Mouse (Mus musculus) stomach, postnatal 0 days (tissue): Measurements from ENCODE around the gene Bsn. TPM values are rescaled to one million over a fixed set of nuclear protein-coding genes. Genes with fewer than 3 reads are reported as not detected.

Source experiments
- ATAC-seq: fragments of 200-750 bp; cut with Nextera tagmentation; 2 replicates; pipeline ENCODE4 v1.8.0; 2017; ENCODE audit not compliant: low FRiP score, low TSS enrichment
- DNase-seq: peaks from one replicate; pipeline ENCODE4 v3.0.0-alpha.2; 2016; ENCODE audit warnings: low spot score
- H3K27ac ChIP-seq: fragments of 300-500 bp; sonication (generic); replicated peaks from 2 replicates; pipeline ENCODE4 v1.5.1; 2014; ENCODE audit warnings: mild to moderate bottlenecking, control low read depth
- H3K27me3 ChIP-seq: fragments of 300-500 bp; sonication (generic); 2 replicates; pipeline ENCODE4 v1.6.1; 2014; ENCODE audit warnings: low read length; ENCODE audit not compliant: control insufficient read depth, insufficient read depth
- H3K36me3 ChIP-seq: fragments of 300-500 bp; sonication (generic); 2 replicates; pipeline ENCODE4 v1.6.1; 2014; ENCODE audit warnings: low read length, mixed read lengths; ENCODE audit not compliant: control insufficient read depth, insufficient read depth
- H3K4me1 ChIP-seq: fragments of 300-500 bp; sonication (generic); replicated peaks from 2 replicates; pipeline ENCODE4 v1.6.1; 2014; ENCODE audit warnings: antibody characterized with exemption; ENCODE audit not compliant: control insufficient read depth, insufficient read depth
- H3K4me2 ChIP-seq: fragments of 300-500 bp; sonication (generic); replicated peaks from 2 replicates; pipeline ENCODE4 v1.6.1; 2014; ENCODE audit warnings: low read depth, mild to moderate bottlenecking, control low read depth, moderate library complexity
- H3K4me3 ChIP-seq: fragments of 300-500 bp; sonication (generic); 2 replicates; pipeline ENCODE4 v1.5.1; 2014; ENCODE audit warnings: low read depth, low read length, control low read depth
- H3K9ac ChIP-seq: fragments of 300-500 bp; sonication (generic); 2 replicates; pipeline ENCODE4 v1.6.1; 2014; ENCODE audit warnings: mild to moderate bottlenecking, low read length, control low read depth, mixed read lengths
- H3K9me3 ChIP-seq: fragments of 300-500 bp; sonication (generic); 2 replicates; pipeline ENCODE4 v1.6.1; 2016; ENCODE audit warnings: low read length; ENCODE audit not compliant: control insufficient read depth
- CTCF ChIP-seq: IDR thresholded peaks from 2 replicates; pipeline ENCODE4 v1.5.1; 2016; ENCODE audit warnings: antibody characterized with exemption, low read depth, mild to moderate bottlenecking, moderate library complexity
- EP300 ChIP-seq: optimal IDR thresholded peaks from 2 replicates; pipeline ENCODE3; 2016; ENCODE audit warnings: antibody characterized with exemption
- WGBS: fragments of 180-500 bp; shearing (Covaris S2); extraction: QIAGEN DNeasy Blood & Tissue Kit; methylation state at CpG from one replicate; pipeline ENCODE4 v1.1.7; 2014; 5-methylcytosine and 5-hydroxymethylcytosine counted together
- polyA plus RNA-seq: library from polyadenylated mRNA; unstranded; fragments of >200 nt; fragmentation: Nextera tagmentation; extraction: Ambion mirVana; gene quantifications from 2 replicates; pipeline ENCODE4 v1.2.1, GENCODE M21; 2015

Gene Bsn
- polyA plus RNA-seq, 1 experiment from 2014 or later = 1.6 TPM

DNA sequence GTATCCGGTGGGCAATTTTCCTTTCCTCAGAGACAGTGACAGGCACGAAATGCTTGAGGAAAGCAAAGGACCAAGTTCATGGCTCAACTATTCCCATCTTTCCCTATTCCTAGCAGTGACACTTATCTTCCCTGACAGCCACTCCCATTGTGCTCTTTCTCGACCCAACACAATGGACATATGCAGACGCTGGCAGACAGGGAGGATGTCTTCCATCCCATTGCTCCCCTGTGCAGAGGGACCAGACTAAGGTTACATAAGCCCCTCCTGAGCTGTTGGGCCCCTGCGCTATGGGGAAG lies 747 bp downstream of the Bsn start:
- TF ChIP-seq CTCF (no peak), EP300 (no peak)
- Histone ChIP-seq H3K27ac (no peak overlapping the region), H3K9me3 (no peaks in the 10 kb centered on the region), H3K9ac (no peak overlapping the region), H3K4me1 (no peaks in the 10 kb centered on the region), H3K4me2 (peak overlapping the region; percentile 95), H3K27me3 (0 out of 2 replicates have a peak, but pooled peaks cover 2% of the 10 kb centered on the region), H3K36me3 (no peaks in the 10 kb centered on the region), H3K4me3 (peak overlapping the region; percentile 52)
- ATAC-seq (no peak), DNase-seq (no peak)
- WGBS = 38% methylated on average over 5 of the region's 5 CpGs

DNA sequence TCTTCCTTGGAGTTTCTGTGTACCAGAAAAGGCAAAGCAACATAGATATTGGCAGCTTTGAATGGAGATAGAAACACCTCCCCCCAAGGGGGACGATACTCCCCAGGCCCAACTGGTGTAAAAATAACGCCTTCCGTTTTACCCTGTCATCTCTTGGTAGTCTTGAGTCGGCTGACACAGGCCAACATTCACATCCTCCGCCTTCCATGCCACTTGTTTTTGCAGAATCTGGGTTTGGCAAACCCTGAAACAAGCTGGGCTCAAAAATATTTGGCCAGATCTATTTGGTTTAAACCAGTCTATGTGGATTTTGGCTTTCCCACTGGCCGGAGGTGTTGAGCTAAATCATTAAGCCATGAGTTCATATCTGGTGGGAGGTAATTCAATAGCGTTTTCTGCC lies 1.2 kb downstream of the Bsn start:
- no peak for ATAC-seq
- WGBS = 82% methylated on average over 7 of the region's 7 CpGs
- no peak overlapping the region for H3K4me2 ChIP-seq

DNA sequence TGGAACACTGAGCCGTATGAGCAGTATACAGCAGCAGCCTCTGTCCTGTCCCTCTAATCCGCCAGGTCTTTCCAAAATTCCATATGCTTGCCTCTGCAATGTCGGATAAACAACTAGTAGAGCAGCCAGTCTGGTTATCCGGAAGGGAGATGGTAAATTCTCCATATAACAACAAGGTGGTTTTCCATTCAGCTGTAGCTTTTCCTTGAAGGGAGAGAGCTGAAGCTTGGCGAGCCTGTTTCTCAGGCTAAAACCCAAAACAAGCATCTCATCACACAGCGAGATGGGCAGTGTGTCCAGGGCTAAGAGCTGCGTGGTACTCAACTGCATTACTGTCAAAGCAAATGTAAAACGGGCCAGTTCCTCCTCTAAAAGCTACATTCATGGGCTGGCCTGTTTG lies 1.7 kb downstream of the Bsn start:
- no peaks in the 10 kb centered on the region for H3K36me3 ChIP-seq
- no peaks in the 10 kb centered on the region for H3K9me3 ChIP-seq
- no peak overlapping the region for H3K9ac ChIP-seq
- 0 out of 2 replicates have a peak, but pooled peaks cover 2% of the 10 kb centered on the region for H3K27me3 ChIP-seq
- no peak overlapping the region for H3K27ac ChIP-seq
- no peak overlapping the region for H3K4me3 ChIP-seq
- TF ChIP-seq EP300 (no peak), CTCF (no peak)
- no peaks in the 10 kb centered on the region for H3K4me1 ChIP-seq
- WGBS = 75% methylated on average over 8 of the region's 8 CpGs
- no peak for DNase-seq
- no peak overlapping the region for H3K4me2 ChIP-seq
- no peak for ATAC-seq

More for the DNA sequence above, 1.2 kb downstream of the Bsn start:
- H3K27ac ChIP-seq = no peak overlapping the region
- DNase-seq = no peak
- no peaks in the 10 kb centered on the region for H3K36me3 ChIP-seq
- H3K27me3 ChIP-seq = 0 out of 2 replicates have a peak, but pooled peaks cover 2% of the 10 kb centered on the region
- no peaks in the 10 kb centered on the region for H3K9me3 ChIP-seq
- no peaks in the 10 kb centered on the region for H3K4me1 ChIP-seq
- H3K4me3 ChIP-seq = no peak overlapping the region
- H3K9ac ChIP-seq = no peak overlapping the region
- no peak for TF ChIP-seq EP300
- TF ChIP-seq CTCF = no peak

DNA sequence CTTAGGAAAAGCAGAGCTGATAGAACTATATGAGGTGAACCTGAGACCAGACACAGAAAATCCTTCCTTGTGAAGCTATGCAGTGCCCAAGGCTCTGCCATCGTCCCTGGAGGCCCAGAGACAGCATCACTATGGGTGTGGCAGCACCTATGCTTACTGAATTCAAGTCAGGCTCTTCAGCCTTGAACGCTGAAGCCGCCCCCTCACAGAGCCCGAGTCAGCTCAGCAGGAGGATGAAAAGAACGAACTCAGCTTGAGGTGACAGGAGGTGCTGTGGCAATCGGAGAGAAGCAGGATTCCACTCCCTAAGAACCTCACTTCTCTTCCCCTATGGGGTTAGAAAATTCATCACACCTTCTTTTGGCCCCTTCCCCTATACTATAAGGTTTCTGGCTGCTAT lies 2.6 kb downstream of the Bsn start:
- Histone ChIP-seq H3K4me2 (no peak overlapping the region), H3K9ac (no peak overlapping the region), H3K27me3 (0 out of 2 replicates have a peak, but pooled peaks cover 2% of the 10 kb centered on the region), H3K4me3 (no peak overlapping the region), H3K4me1 (no peaks in the 10 kb centered on the region), H3K36me3 (no peaks in the 10 kb centered on the region), H3K27ac (no peak overlapping the region), H3K9me3 (no peaks in the 10 kb centered on the region)
- DNase-seq (no peak), ATAC-seq (no peak)
- 27% methylated on average over 6 of the region's 6 CpGs for WGBS
- TF ChIP-seq CTCF (no peak), EP300 (no peak)

- ATAC-seq (no peak), DNase-seq (no peak)
- WGBS = 81% methylated on average over 8 of the region's 8 CpGs
- no peak overlapping the region for H3K9ac ChIP-seq
- no peak overlapping the region for H3K4me2 ChIP-seq
- no peaks in the 10 kb centered on the region for H3K9me3 ChIP-seq
- TF ChIP-seq CTCF (0 out of 2 replicates have a peak, but pooled peaks have one; percentile 20), EP300 (no peak)
- H3K4me1 ChIP-seq = no peaks in the 10 kb centered on the region
- no peaks in the 10 kb centered on the region for H3K36me3 ChIP-seq
- no peak overlapping the region for H3K27ac ChIP-seq
- H3K4me3 ChIP-seq = no peak overlapping the region
- H3K27me3 ChIP-seq = 0 out of 2 replicates have a peak, but pooled peaks cover 2% of the 10 kb centered on the region
These were observed 4.4 kb downstream of the Bsn start for GRCm38 (mm10) chr9:108185786-108186185.

DNA sequence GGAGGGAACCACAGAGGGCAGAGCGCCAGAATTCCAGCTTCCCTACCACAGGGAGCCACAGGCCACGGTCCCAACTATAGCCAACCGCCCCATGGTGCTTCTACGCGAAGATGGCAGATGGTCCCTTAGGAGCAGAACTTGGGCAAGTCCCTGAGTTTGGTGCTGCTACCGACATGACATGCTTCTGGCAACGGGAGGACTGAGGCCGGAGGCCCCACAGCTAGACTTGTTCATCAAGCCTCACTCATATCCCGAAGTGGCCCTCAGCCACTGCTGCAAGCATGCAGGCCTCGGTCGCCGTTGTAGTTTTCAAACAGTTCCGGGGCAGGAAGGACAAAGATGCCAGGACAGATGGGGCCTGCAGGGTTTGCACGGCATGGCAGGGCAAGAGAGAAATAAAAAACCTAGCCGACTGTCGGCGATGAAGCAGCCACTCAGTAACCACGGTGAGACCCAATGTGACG lies 6.6 kb downstream of the Bsn start:
- no peak for DNase-seq
- no peaks in the 10 kb centered on the region for H3K4me1 ChIP-seq
- H3K36me3 ChIP-seq = no peaks in the 10 kb centered on the region
- ATAC-seq = no peak
- WGBS = 91% methylated on average over 19 of the region's 19 CpGs
- H3K9me3 ChIP-seq = no peaks in the 10 kb centered on the region
- TF ChIP-seq CTCF (no peak), EP300 (no peak)
- no peaks in the 10 kb centered on the region for H3K27me3 ChIP-seq
- H3K4me2 ChIP-seq = no peak overlapping the region
- H3K27ac ChIP-seq = no peak overlapping the region
- no peak overlapping the region for H3K9ac ChIP-seq
- no peak overlapping the region for H3K4me3 ChIP-seq
